ENCODE assay signal across 19 mouse cellular contexts in the genomic region with DNA sequence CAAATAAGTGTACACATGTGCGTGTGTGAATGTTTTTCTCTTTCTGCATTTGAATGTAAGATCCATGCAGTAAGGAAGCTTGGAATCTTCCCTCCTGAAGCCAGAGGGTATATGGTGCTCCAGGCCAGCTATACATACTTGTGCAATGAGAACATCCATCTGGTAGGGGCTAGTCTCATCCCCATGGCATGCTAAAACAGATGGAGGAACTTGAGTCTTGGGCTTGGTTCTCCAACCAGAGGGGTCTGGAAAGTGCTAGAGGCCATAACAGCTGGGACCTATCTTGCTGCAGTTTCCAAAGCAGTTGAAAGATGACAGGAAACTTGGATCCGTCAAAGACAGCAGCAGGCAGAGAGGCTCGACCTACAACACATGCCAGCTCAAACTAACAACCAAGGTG.
DNase-seq lines count a peak whose midpoint lies in the region; ATAC-seq and TF ChIP-seq lines count a peak whose summit lies in the region.
"Had no signal": no experiment of that assay in that cellular context is flagged by ENCODE, and none has a peak within 500 bp of the region (broad histone marks: within the 10 kb centered on the region; RNA-seq: fewer than 3 reads in every experiment).

No protein-coding gene starts in this region.

- no peak overlapping the region for H3K4me3 ChIP-seq in heart, embryonic 10.5 days
- no peak overlapping the region for H3K4me3 ChIP-seq in limb, embryonic 14.5 days (replicated peaks; ENCODE audit: low read length)
- H3K4me3 ChIP-seq in limb, embryonic 10.5 days, result no peak overlapping the region
- H3K4me3 ChIP-seq in stomach, embryonic 16.5 days (replicated peaks; ENCODE audit: low read length), result no peak overlapping the region
- H3K4me3 ChIP-seq in stomach, postnatal 0 days (ENCODE audit: low read depth, low read length), result no peak overlapping the region
- H3K4me3 ChIP-seq: forebrain, embryonic 13.5 days; gastrocnemius, adult 2 months; kidney, embryonic 15.5 days; left cerebral cortex, adult 2 months; megakaryocyte, embryonic 14.5 days; midbrain, embryonic 13.5 days had no signal

- TF ChIP-seq CTCF in stomach, postnatal 0 days (IDR thresholded peaks at IDR 0.05; ENCODE audit: low read depth), result no peak

- peak; percentile 61 for DNase-seq in heart, adult 11 months
- DNase-seq in heart, embryonic 10.5 days (ENCODE audit: low spot score), result no peak
- peak; percentile 48 for DNase-seq in limb, embryonic 14.5 days (ENCODE audit: low spot score)
- DNase-seq in limb, embryonic 10.5 days (ENCODE audit: low spot score), result no peak
- no peak for DNase-seq in stomach, postnatal 0 days (ENCODE audit: low spot score)
- DNase-seq in layer of hippocampus, adult 8-10 months (ENCODE audit: low spot score in 2 of 2), result no peak
- no peak for DNase-seq in thymus, postnatal 25 days
- DNase-seq: adrenal gland, postnatal 25 days; cerebellum, adult 9-10 months; gastrocnemius, adult 2 months had no signal

- no peaks in the 10 kb centered on the region for H3K9me3 ChIP-seq in heart, embryonic 10.5 days
- no peaks in the 10 kb centered on the region for H3K9me3 ChIP-seq in limb, embryonic 14.5 days (ENCODE audit: control insufficient read depth, low read length)
- H3K9me3 ChIP-seq in limb, embryonic 10.5 days (replicated peaks), result no peaks in the 10 kb centered on the region
- H3K9me3 ChIP-seq in stomach, embryonic 16.5 days (replicated peaks; ENCODE audit: control insufficient read depth, low read length), result no peaks in the 10 kb centered on the region
- H3K9me3 ChIP-seq in stomach, postnatal 0 days (ENCODE audit: control insufficient read depth, low read length), result no peaks in the 10 kb centered on the region
- H3K9me3 ChIP-seq: forebrain, embryonic 13.5 days; kidney, embryonic 15.5 days; megakaryocyte, embryonic 14.5 days; midbrain, embryonic 13.5 days had no signal

- H3K9ac ChIP-seq in limb, embryonic 14.5 days (ENCODE audit: low read depth, low read length, severe bottlenecking), result no peak overlapping the region
- H3K9ac ChIP-seq in stomach, embryonic 16.5 days (ENCODE audit: low read length), result no peak overlapping the region
- no peak overlapping the region for H3K9ac ChIP-seq in stomach, postnatal 0 days (ENCODE audit: low read length)
- H3K9ac ChIP-seq: forebrain, embryonic 13.5 days; hindbrain, embryonic 14.5 days; kidney, embryonic 15.5 days; midbrain, embryonic 13.5 days had no signal

- H3K27me3 ChIP-seq in heart, embryonic 10.5 days (ENCODE audit: insufficient read depth, poor library complexity, severe bottlenecking), result peaks cover 19% of the 10 kb centered on the region; the same call in 1 of the 2 replicates
- no peaks in the 10 kb centered on the region for H3K27me3 ChIP-seq in limb, embryonic 14.5 days (ENCODE audit: control insufficient read depth, insufficient read depth, low read length)
- H3K27me3 ChIP-seq in limb, embryonic 10.5 days (ENCODE audit: low read depth, poor library complexity, severe bottlenecking), result peaks cover 2% of the 10 kb centered on the region; the same call in 1 of the 2 replicates
- no peaks in the 10 kb centered on the region for H3K27me3 ChIP-seq in stomach, embryonic 16.5 days (ENCODE audit: control insufficient read depth, insufficient read depth, low read length)
- H3K27me3 ChIP-seq in stomach, postnatal 0 days (ENCODE audit: control insufficient read depth, insufficient read depth, low read length), result no peaks in the 10 kb centered on the region
- H3K27me3 ChIP-seq: kidney, embryonic 15.5 days had no signal

- WGBS in heart, embryonic 10.5 days, result 60% methylated on average over 3 of the region's 3 CpGs
- WGBS in limb, embryonic 14.5 days, result 54% methylated on average over 3 of the region's 3 CpGs
- WGBS in limb, embryonic 10.5 days, result 79% methylated on average over 3 of the region's 3 CpGs
- 46% methylated on average over 3 of the region's 3 CpGs for WGBS in stomach, embryonic 16.5 days
- 42% methylated on average over 3 of the region's 3 CpGs for WGBS in stomach, postnatal 0 days

- 0 out of 2 replicates have a peak, but pooled peaks cover 3% of the 10 kb centered on the region for H3K4me1 ChIP-seq in heart, embryonic 10.5 days
- H3K4me1 ChIP-seq in limb, embryonic 14.5 days (ENCODE audit: control insufficient read depth, insufficient read depth, low read length), result no peaks in the 10 kb centered on the region
- 0 out of 2 replicates have a peak, but pooled peaks cover 14% of the 10 kb centered on the region for H3K4me1 ChIP-seq in limb, embryonic 10.5 days
- no peaks in the 10 kb centered on the region for H3K4me1 ChIP-seq in stomach, embryonic 16.5 days (ENCODE audit: control insufficient read depth, insufficient read depth, low read length)
- no peaks in the 10 kb centered on the region for H3K4me1 ChIP-seq in stomach, postnatal 0 days (replicated peaks; ENCODE audit: control insufficient read depth, insufficient read depth)
- H3K4me1 ChIP-seq: megakaryocyte, embryonic 14.5 days had no signal

- no peaks in the 10 kb centered on the region for H3K36me3 ChIP-seq in heart, embryonic 10.5 days
- H3K36me3 ChIP-seq in limb, embryonic 14.5 days (ENCODE audit: control insufficient read depth, insufficient read depth, low read length), result no peaks in the 10 kb centered on the region
- no peaks in the 10 kb centered on the region for H3K36me3 ChIP-seq in limb, embryonic 10.5 days
- H3K36me3 ChIP-seq in stomach, embryonic 16.5 days (ENCODE audit: control insufficient read depth, insufficient read depth, low read length), result no peaks in the 10 kb centered on the region
- H3K36me3 ChIP-seq in stomach, postnatal 0 days (ENCODE audit: control insufficient read depth, insufficient read depth, low read length), result no peaks in the 10 kb centered on the region
- H3K36me3 ChIP-seq: kidney, embryonic 15.5 days; midbrain, embryonic 13.5 days had no signal

- no peak overlapping the region for H3K4me2 ChIP-seq in limb, embryonic 14.5 days (replicated peaks; ENCODE audit: low read depth, low read length, severe bottlenecking)
- no peak overlapping the region for H3K4me2 ChIP-seq in stomach, embryonic 16.5 days (ENCODE audit: low read depth, low read length)
- H3K4me2 ChIP-seq in stomach, postnatal 0 days (replicated peaks; ENCODE audit: low read depth), result no peak overlapping the region
- H3K4me2 ChIP-seq: forebrain, embryonic 13.5 days; hindbrain, embryonic 14.5 days; kidney, embryonic 15.5 days; midbrain, embryonic 13.5 days had no signal

- no peak for TF ChIP-seq POLR2A in limb, embryonic 14.5 days (IDR thresholded peaks at IDR 0.05; ENCODE audit: borderline replicate concordance, extremely low read depth, insufficient read depth, insufficient read length)

- ATAC-seq in limb, embryonic 14.5 days (ENCODE audit: low FRiP score, low read depth), result peak; percentile 44; the same call in 1 of the 2 replicates
- peak; percentile 52 for ATAC-seq in stomach, embryonic 16.5 days (ENCODE audit: insufficient read depth, low FRiP score)
- ATAC-seq in stomach, postnatal 0 days (ENCODE audit: low FRiP score, low TSS enrichment), result no peak
- ATAC-seq: CD4-positive, CD25-positive, alpha-beta regulatory T cell, adult 4 months; forebrain, embryonic 13.5 days; inflammation-experienced regulatory T-cells, adult 6 months; midbrain, embryonic 13.5 days had no signal

- TF ChIP-seq EP300 in stomach, postnatal 0 days (optimal IDR thresholded peaks at IDR 0.05), result no peak

- no peak overlapping the region for H3K27ac ChIP-seq in heart, embryonic 10.5 days
- 0 out of 2 replicates have a peak overlapping the region, but pooled peaks have one; percentile 4 for H3K27ac ChIP-seq in limb, embryonic 14.5 days (replicated peaks; ENCODE audit: low read depth, low read length)
- H3K27ac ChIP-seq in limb, embryonic 10.5 days, result no peak overlapping the region
- H3K27ac ChIP-seq in stomach, embryonic 16.5 days (ENCODE audit: low read length), result no peak overlapping the region
- H3K27ac ChIP-seq in stomach, postnatal 0 days (replicated peaks), result no peak overlapping the region
- H3K27ac ChIP-seq: forebrain, embryonic 13.5 days; gastrocnemius, adult 2 months; hindbrain, embryonic 14.5 days; kidney, embryonic 15.5 days; left cerebral cortex, adult 2 months; midbrain, embryonic 13.5 days had no signal

Comparison
In these comparisons a context has a peak if more than half of its experiments do, and no peak if none do; other contexts are left out.
1. DNase-seq: peak in heart, adult 11 months (single experiment) and limb, embryonic 14.5 days (single experiment); none in heart, embryonic 10.5 days (single experiment), limb, embryonic 10.5 days (single experiment), stomach, postnatal 0 days (single experiment), layer of hippocampus, adult 8-10 months (0 of 2) and thymus, postnatal 25 days (single experiment).